Mouse (Mus musculus) midbrain, embryonic 16.5 days (tissue): Measurements from ENCODE around the gene Plppr1. TPM values are rescaled to one million over a fixed set of nuclear protein-coding genes. Genes with fewer than 3 reads are reported as not detected.

ENCODE experiments used
- ATAC-seq: fragments of 200-750 bp; cut with Nextera tagmentation; 2 replicates; pipeline ENCODE4 v1.8.0; 2017; ENCODE audit warnings: moderate TSS enrichment
- H3K27ac ChIP-seq: fragments of 300-500 bp; sonication (generic); 2 replicates; pipeline ENCODE4 v1.5.1; 2014; ENCODE audit warnings: mild to moderate bottlenecking, low read length, mixed read lengths
- H3K27me3 ChIP-seq: fragments of 300-500 bp; sonication (generic); 2 replicates; pipeline ENCODE4 v1.6.1; 2014; ENCODE audit warnings: low read depth, low read length, mixed read lengths; ENCODE audit not compliant: control insufficient read depth, insufficient read depth
- H3K36me3 ChIP-seq: fragments of 300-500 bp; sonication (generic); 2 replicates; pipeline ENCODE4 v1.6.1; 2014; ENCODE audit warnings: mild to moderate bottlenecking, low read length, moderate library complexity, mixed read lengths; ENCODE audit not compliant: control insufficient read depth, insufficient read depth
- H3K4me1 ChIP-seq: fragments of 300-500 bp; sonication (generic); 2 replicates; pipeline ENCODE4 v1.6.1; 2014; ENCODE audit warnings: mild to moderate bottlenecking, low read length, mixed read lengths; ENCODE audit not compliant: control insufficient read depth, insufficient read depth
- H3K4me2 ChIP-seq: fragments of 300-500 bp; sonication (generic); 2 replicates; pipeline ENCODE4 v1.6.1; 2014; ENCODE audit warnings: mild to moderate bottlenecking, low read length, mixed read lengths
- H3K4me3 ChIP-seq: fragments of 300-500 bp; sonication (generic); 2 replicates; pipeline ENCODE4 v1.5.1; 2014; ENCODE audit warnings: low read depth, mild to moderate bottlenecking, low read length, moderate library complexity, mixed read lengths
- H3K9ac ChIP-seq: fragments of 300-500 bp; sonication (generic); 2 replicates; pipeline ENCODE4 v1.6.1; 2014; ENCODE audit warnings: low read depth, low read length, mixed read lengths
- H3K9me3 ChIP-seq: fragments of 300-500 bp; sonication (generic); replicated peaks from 2 replicates; pipeline ENCODE4 v1.6.1; 2014; ENCODE audit warnings: mild to moderate bottlenecking, low read length, mixed read lengths; ENCODE audit not compliant: control insufficient read depth, poor library complexity, severe bottlenecking
- WGBS: fragments of 180-500 bp; shearing (Covaris S2); extraction: QIAGEN DNeasy Blood & Tissue Kit; methylation state at CpG from one replicate; pipeline ENCODE4 v1.1.7; 2014; 5-methylcytosine and 5-hydroxymethylcytosine counted together
- polyA plus RNA-seq: library from polyadenylated mRNA; unstranded; fragments of >200 nt; fragmentation: Nextera tagmentation; extraction: Ambion mirVana; gene quantifications from 2 replicates; pipeline ENCODE4 v1.2.1, GENCODE M21; 2015

The Plppr1 gene
- polyA plus RNA-seq, 1 experiment from 2014 or later: 65.9 TPM

GRCm38 (mm10) chr4:49179471-49180181 lies 120.6 kb downstream of the Plppr1 start:
- no peaks in the 10 kb centered on the region for H3K36me3 ChIP-seq
- no peak overlapping the region for H3K27ac ChIP-seq
- no peak overlapping the region for H3K9ac ChIP-seq
- WGBS: 75% methylated on average over 2 of the region's 2 CpGs
- peaks cover 3% of the 10 kb centered on the region; the same call in 1 of the 2 replicates for H3K4me1 ChIP-seq
- no peaks in the 10 kb centered on the region for H3K27me3 ChIP-seq
- no peak overlapping the region for H3K4me2 ChIP-seq
- no peaks in the 10 kb centered on the region for H3K9me3 ChIP-seq
- ATAC-seq: no peak
- H3K4me3 ChIP-seq: no peak overlapping the region

GRCm38 (mm10) chr4:49189991-49190526 lies 131.0 kb downstream of the Plppr1 start:
- no peaks in the 10 kb centered on the region for H3K9me3 ChIP-seq
- H3K27me3 ChIP-seq: no peaks in the 10 kb centered on the region
- ATAC-seq: peak; percentile 60; the same call in 1 of the 2 replicates
- H3K27ac ChIP-seq: no peak overlapping the region
- 55% methylated on average over 3 of the region's 3 CpGs for WGBS
- no peak overlapping the region for H3K9ac ChIP-seq
- H3K4me3 ChIP-seq: no peak overlapping the region
- H3K36me3 ChIP-seq: no peaks in the 10 kb centered on the region
- peaks cover 6% of the 10 kb centered on the region; the same call in 1 of the 2 replicates for H3K4me1 ChIP-seq
- no peak overlapping the region for H3K4me2 ChIP-seq

GRCm38 (mm10) chr4:49197125-49197747 lies 138.2 kb downstream of the Plppr1 start:
- Histone ChIP-seq H3K9ac (no peak overlapping the region), H3K27me3 (no peaks in the 10 kb centered on the region), H3K4me1 (no peaks in the 10 kb centered on the region), H3K36me3 (no peaks in the 10 kb centered on the region), H3K27ac (no peak overlapping the region), H3K4me3 (no peak overlapping the region), H3K4me2 (no peak overlapping the region), H3K9me3 (no peaks in the 10 kb centered on the region)
- 77% methylated on average over 8 of the region's 8 CpGs for WGBS
- ATAC-seq: no peak

GRCm38 (mm10) chr4:49210457-49210856 lies 151.4 kb downstream of the Plppr1 start:
- Histone ChIP-seq H3K27me3 (no peaks in the 10 kb centered on the region), H3K36me3 (no peaks in the 10 kb centered on the region), H3K9me3 (no peaks in the 10 kb centered on the region), H3K27ac (no peak overlapping the region), H3K4me1 (peaks cover 17% of the 10 kb centered on the region), H3K4me2 (no peak overlapping the region), H3K4me3 (no peak overlapping the region), H3K9ac (no peak overlapping the region)
- 92% methylated on average over 1 of the region's 1 CpGs for WGBS
- ATAC-seq: no peak

GRCm38 (mm10) chr4:49211582-49211981 lies 152.5 kb downstream of the Plppr1 start:
- Histone ChIP-seq H3K4me3 (no peak overlapping the region), H3K9me3 (no peaks in the 10 kb centered on the region), H3K4me1 (peaks cover 17% of the 10 kb centered on the region), H3K27me3 (no peaks in the 10 kb centered on the region), H3K4me2 (no peak overlapping the region), H3K36me3 (no peaks in the 10 kb centered on the region), H3K9ac (no peak overlapping the region), H3K27ac (no peak overlapping the region)
- ATAC-seq: no peak
- WGBS: 71% methylated on average over 5 of the region's 5 CpGs

DNA sequence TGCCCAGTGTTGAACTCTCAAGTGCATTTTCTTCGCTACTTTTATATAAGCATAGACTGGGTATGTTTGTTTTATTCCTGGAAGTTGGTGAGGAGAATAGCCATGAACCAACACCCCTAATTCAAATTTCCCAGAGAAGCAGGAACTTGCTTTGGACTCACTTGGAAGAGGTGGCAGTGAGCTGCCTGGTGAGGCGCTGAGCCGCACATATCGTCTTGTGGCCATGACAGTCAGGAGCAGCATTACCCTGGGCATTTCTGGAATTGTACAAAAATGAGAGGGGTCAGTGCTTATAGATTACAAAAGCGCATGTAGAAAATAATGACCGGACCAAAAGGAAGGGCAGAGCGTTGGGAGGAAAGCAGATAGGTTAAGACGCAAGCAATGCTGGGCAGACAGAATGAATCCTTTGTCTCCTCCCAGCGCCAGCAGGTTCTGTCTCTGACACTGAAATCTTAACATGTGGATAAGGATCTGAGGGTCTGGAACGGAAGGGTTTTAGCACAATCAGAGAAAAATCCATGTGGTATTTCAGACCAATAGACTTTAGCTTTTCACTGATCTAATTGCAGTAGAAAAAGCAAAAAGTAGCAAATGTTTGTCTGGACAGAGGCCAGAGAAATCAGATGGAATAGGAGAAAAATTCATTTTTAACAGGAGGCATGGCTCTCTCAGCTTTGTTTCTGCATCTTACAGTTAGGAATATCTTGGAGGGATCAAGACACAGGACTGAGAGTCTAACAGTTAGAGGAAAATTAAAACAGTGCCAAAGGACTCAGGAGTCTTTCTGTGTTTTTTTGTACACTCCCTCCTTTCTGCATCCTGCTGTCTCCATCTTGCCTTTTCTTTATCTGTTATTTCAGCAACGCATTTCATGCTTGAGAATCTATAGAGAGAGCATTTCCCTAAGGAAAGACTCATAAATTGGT lies 153.8 kb downstream of the Plppr1 start:
- WGBS: 61% methylated on average over 11 of the region's 11 CpGs
- Histone ChIP-seq H3K4me2 (no peak overlapping the region; the same call in 1 of the 2 replicates), H3K9me3 (no peaks in the 10 kb centered on the region), H3K9ac (no peak overlapping the region), H3K27ac (peak overlapping the region; percentile 67), H3K4me3 (no peak overlapping the region), H3K4me1 (peaks cover 17% of the 10 kb centered on the region), H3K36me3 (no peaks in the 10 kb centered on the region), H3K27me3 (no peaks in the 10 kb centered on the region)
- ATAC-seq: peak; percentile 42; the same call in 1 of the 2 replicates

DNA sequence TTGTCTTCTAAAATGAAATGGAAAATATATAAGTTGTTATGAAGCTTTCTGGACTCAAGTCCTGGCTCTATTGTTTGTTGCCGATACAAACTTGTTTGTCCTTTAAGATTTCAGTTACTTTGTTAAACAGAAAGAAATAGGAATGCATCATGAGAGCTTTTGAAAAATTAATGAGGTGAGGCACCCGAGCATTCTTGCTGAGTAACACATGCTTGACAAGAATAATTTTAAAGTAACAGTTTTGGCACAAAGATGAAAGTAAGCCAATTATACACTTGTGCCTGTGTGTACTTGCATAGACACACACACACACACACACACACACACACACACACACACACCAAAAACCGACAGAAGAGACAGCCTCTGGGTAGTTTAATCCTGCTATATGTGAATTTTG lies 155.3 kb downstream of the Plppr1 start:
- Histone ChIP-seq H3K36me3 (no peaks in the 10 kb centered on the region), H3K9me3 (no peaks in the 10 kb centered on the region), H3K27me3 (no peaks in the 10 kb centered on the region), H3K4me1 (peaks cover 17% of the 10 kb centered on the region), H3K27ac (no peak overlapping the region), H3K9ac (no peak overlapping the region), H3K4me2 (no peak overlapping the region), H3K4me3 (no peak overlapping the region)
- no peak for ATAC-seq
- 42% methylated on average over 3 of the region's 3 CpGs for WGBS

- ATAC-seq: peak; percentile 54; the same call in 1 of the 2 replicates
- no peak overlapping the region for H3K9ac ChIP-seq
- WGBS: 82% methylated on average over 6 of the region's 6 CpGs
- no peaks in the 10 kb centered on the region for H3K4me1 ChIP-seq
- no peaks in the 10 kb centered on the region for H3K9me3 ChIP-seq
- H3K36me3 ChIP-seq: no peaks in the 10 kb centered on the region
- no peak overlapping the region for H3K4me3 ChIP-seq
- H3K27me3 ChIP-seq: no peaks in the 10 kb centered on the region
- no peak overlapping the region for H3K4me2 ChIP-seq
- no peak overlapping the region for H3K27ac ChIP-seq
Observed at GRCm38 (mm10) chr4:49223501-49223900, 164.4 kb downstream of the Plppr1 start.
